Mouse (Mus musculus): ENCODE results near the gene Auts2. TPM values are rescaled to one million over a fixed set of nuclear protein-coding genes. Genes with fewer than 3 reads are reported as not detected.

The Auts2 gene
- polyA plus RNA-seq, 1 experiment from 2014 or later: 94.8 TPM

DNA sequence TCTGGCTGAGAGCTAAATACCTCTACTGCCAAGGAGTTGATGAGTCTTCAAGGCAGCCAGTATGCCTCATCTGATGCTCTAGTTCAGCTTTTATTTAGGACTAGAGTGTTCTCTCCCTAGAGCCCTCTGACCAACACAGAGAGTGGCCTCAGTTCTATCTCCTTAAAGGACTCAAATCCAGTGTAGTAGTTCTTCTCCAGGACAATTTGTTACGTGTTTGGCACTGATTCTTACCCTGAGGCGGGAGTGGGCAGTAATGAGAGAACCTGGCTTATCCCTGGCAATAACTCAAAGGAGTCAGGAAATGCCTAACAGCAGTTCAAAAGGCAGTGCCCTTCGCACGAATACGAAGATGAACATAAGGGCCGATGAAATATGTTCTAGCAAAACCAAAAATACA lies 713.0 kb downstream of the Auts2 start:
- Histone ChIP-seq H3K9me3 (no peaks in the 10 kb centered on the region), H3K36me3 (replicated peaks) (no peaks in the 10 kb centered on the region), H3K4me3 (replicated peaks) (no peak overlapping the region), H3K4me1 (peaks cover 30% of the 10 kb centered on the region), H3K27me3 (no peaks in the 10 kb centered on the region), H3K4me2 (no peak overlapping the region), H3K9ac (no peak overlapping the region), H3K27ac (no peak overlapping the region)
- 90% methylated on average over 6 of the region's 6 CpGs for WGBS
- ATAC-seq (ENCODE audit: low FRiP score): no peak

DNA sequence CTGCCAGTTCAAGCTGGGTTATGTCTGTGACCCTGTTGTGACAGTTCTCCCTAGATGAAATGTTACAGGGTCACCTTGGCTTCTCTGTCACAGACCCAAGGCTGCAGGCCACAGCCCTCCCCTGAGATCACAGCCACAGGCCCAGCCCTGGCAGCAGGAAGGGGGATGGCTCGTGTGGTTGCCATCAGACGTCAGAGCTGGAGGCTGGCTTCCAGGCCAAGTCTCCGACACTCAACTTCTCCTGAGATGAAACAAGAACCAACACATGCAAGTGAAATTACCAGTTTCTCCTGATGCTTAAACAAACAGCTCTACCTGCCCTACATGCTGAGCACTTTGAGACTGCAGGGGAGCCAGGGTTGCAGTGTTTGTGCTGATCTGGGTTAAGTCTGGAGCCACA lies 713.9 kb downstream of the Auts2 start:
- 66% methylated on average over 3 of the region's 3 CpGs for WGBS
- Histone ChIP-seq H3K27me3 (no peaks in the 10 kb centered on the region), H3K4me3 (replicated peaks) (no peak overlapping the region), H3K4me2 (no peak overlapping the region), H3K4me1 (peaks cover 37% of the 10 kb centered on the region), H3K27ac (no peak overlapping the region), H3K36me3 (replicated peaks) (no peaks in the 10 kb centered on the region), H3K9ac (no peak overlapping the region), H3K9me3 (no peaks in the 10 kb centered on the region)
- no peak for ATAC-seq (ENCODE audit: low FRiP score)

DNA sequence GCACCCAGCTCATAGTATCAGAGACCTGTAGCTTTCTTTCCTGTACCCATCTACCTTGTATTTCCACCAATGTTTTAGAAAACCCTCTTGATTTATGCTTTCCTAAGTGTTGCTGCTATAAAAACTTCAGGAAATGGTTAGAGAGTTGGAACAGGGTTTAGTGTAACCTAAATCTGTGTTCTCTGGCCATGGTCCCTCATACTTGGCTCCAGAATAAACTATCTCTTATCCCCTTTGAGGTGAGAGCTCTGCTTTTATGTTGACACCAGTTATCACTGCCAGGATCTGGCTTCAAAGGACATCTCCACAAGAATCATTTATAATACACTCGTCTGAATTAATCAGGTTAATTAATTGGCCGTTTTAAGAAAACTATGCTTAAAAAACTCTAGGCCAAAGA lies 714.5 kb downstream of the Auts2 start:
- H3K27ac ChIP-seq: no peak overlapping the region
- H3K4me2 ChIP-seq: no peak overlapping the region
- 79% methylated on average over 2 of the region's 2 CpGs for WGBS
- H3K4me1 ChIP-seq: peaks cover 35% of the 10 kb centered on the region
- no peaks in the 10 kb centered on the region for H3K9me3 ChIP-seq
- ATAC-seq (ENCODE audit: low FRiP score): no peak
- no peaks in the 10 kb centered on the region for H3K27me3 ChIP-seq
- H3K4me3 ChIP-seq (replicated peaks): no peak overlapping the region
- no peaks in the 10 kb centered on the region for H3K36me3 ChIP-seq (replicated peaks)
- no peak overlapping the region for H3K9ac ChIP-seq

DNA sequence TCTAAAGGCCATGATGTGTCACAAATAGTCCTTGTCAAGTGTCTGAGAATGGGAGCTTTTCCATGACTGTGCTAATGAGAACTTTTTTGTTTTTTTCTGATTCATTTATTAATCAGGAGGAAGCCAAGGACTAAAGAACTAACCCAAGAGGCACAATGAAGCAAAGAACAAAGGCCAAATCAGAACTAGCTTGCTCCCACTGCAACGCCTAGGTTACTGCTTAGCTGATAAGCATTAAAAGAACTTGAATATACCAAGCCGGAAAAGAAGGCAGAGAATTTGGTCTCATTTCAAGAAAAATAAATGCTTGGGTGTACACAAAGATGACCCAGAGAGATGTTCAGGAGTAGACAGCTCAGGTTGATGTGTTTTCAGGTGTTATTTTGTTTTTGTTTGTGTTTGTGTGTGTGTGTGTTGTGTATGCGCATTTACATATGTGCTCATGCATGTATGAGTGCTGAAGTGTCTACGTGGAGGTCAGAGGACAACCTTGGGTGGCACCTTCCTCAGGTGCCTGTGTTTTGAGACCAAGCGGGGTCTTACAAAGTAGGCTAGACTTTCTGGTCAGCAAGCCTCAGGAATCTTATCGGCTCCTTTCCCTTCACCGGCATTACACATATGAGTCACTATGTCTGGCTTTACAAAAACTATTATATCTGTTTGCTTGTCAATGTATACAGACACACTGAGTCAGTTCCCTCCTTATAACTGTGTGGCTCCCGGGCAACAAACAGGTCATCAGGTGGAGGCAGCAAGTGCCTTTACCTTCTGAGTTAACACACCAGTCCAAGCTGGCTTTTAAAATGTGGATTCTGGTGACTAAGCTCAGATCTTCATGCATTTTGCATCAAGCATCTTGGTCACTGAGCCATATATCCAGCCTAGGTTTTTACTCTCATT lies 716.5 kb downstream of the Auts2 start:
- Histone ChIP-seq H3K27ac (no peak overlapping the region), H3K36me3 (replicated peaks) (no peaks in the 10 kb centered on the region), H3K9me3 (no peaks in the 10 kb centered on the region), H3K27me3 (no peaks in the 10 kb centered on the region), H3K4me3 (replicated peaks) (no peak overlapping the region), H3K4me1 (peaks cover 25% of the 10 kb centered on the region), H3K4me2 (no peak overlapping the region), H3K9ac (no peak overlapping the region)
- WGBS: 85% methylated on average over 8 of the region's 8 CpGs
- ATAC-seq (ENCODE audit: low FRiP score): no peak

DNA sequence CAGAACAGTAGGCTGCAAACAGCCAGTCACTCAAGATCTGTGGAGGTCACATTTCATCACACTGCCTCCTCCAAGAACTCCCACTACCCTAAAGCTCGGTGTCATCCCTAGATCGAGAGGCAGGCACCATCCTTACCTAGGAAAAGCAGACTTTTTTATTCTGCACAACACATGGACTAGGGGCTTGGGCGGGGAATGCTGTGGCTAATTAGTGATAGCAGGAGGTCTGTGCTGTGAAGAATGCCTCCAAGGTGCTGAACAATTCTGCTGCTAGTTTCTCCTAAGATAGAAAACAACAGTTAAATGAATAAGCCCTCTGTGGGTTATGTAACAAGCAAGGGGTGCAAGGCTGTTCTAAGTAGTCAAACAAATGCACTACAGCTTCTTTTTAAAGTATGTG lies 717.7 kb downstream of the Auts2 start:
- WGBS: 8% methylated on average over 3 of the region's 3 CpGs
- ATAC-seq (ENCODE audit: low FRiP score): 0 out of 2 replicates have a peak, but pooled peaks have one; percentile 14
- Histone ChIP-seq H3K27ac (peak overlapping the region; percentile 83), H3K36me3 (replicated peaks) (no peaks in the 10 kb centered on the region), H3K4me1 (peaks cover 25% of the 10 kb centered on the region), H3K4me3 (replicated peaks) (no peak overlapping the region), H3K4me2 (0 out of 2 replicates have a peak overlapping the region, but pooled peaks have one; percentile 22), H3K27me3 (no peaks in the 10 kb centered on the region), H3K9ac (no peak overlapping the region), H3K9me3 (no peaks in the 10 kb centered on the region)

DNA sequence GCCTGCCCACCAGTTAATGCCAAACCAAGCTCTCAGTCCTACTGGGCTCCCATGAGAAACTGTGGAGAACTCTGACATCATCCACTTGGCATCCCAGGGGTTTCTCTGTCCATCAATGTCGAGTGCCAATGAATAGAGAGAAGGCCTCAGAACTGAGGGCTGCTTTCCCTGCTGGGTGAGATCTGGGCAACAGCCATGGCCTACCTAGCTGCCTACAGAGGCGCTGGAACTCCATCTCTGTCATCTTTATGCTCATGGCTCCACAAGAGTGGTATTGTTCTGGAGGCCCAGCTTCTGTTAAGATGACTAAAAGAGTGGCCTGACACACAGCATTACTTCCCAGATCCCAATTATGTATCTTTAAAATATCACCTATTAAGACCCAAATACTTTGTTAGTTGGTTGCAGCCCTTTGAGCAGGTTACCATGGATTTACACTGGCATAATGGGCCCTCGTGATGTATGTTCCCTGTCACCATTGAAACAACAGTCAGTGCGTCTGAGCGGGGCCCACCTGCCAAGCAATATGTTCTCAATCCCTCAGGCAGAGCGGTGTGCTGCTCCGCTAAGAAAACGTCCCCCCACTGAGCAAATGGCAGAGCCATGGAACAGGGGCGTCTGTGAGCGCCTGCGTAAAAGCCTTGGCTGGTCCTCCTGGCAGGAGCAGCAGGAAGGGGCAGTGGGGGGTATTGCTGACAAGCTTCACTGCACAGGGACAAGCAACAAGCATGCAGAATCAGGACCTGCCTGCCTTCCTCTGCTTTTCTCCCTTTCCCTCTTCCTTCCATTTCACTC lies 718.8 kb downstream of the Auts2 start:
- Histone ChIP-seq H3K9ac (no peak overlapping the region), H3K27ac (peak overlapping the region; percentile 83)
- WGBS: 5% methylated on average over 11 of the region's 11 CpGs

DNA sequence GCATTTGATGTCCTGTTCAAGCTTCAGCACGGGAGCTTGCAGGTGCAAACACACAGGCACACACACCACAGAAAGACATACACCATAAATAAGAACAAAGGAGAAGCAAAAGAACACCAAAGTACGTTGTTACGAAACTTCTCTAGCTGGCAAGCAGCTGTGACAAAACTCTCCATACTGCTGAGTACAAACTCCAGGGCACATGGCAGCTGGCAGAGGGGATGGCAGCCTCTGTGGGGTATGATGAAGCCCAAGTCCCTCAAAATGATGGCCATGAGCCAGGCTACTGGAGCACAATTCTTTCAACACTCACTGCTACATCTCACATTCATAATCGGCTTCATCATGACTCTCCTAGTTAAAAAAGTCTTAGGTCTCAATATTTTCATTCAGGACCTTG lies 721.7 kb downstream of the Auts2 start:
- Histone ChIP-seq H3K27me3 (no peaks in the 10 kb centered on the region), H3K4me3 (replicated peaks) (no peak overlapping the region), H3K4me2 (no peak overlapping the region), H3K36me3 (replicated peaks) (no peaks in the 10 kb centered on the region), H3K9ac (no peak overlapping the region), H3K27ac (no peak overlapping the region), H3K4me1 (peaks cover 20% of the 10 kb centered on the region), H3K9me3 (no peaks in the 10 kb centered on the region)
- no peak for ATAC-seq (ENCODE audit: low FRiP score)
- WGBS: 89% methylated on average over 4 of the region's 4 CpGs

More for the DNA sequence above, 718.8 kb downstream of the Auts2 start:
- ATAC-seq (ENCODE audit: low FRiP score): peak; percentile 80
- Histone ChIP-seq H3K4me3 (replicated peaks) (no peak overlapping the region), H3K4me1 (peaks cover 24% of the 10 kb centered on the region), H3K4me2 (peak overlapping the region; percentile 22; the same call in 1 of the 2 replicates), H3K27me3 (no peaks in the 10 kb centered on the region), H3K36me3 (replicated peaks) (no peaks in the 10 kb centered on the region), H3K9me3 (no peaks in the 10 kb centered on the region)

DNA sequence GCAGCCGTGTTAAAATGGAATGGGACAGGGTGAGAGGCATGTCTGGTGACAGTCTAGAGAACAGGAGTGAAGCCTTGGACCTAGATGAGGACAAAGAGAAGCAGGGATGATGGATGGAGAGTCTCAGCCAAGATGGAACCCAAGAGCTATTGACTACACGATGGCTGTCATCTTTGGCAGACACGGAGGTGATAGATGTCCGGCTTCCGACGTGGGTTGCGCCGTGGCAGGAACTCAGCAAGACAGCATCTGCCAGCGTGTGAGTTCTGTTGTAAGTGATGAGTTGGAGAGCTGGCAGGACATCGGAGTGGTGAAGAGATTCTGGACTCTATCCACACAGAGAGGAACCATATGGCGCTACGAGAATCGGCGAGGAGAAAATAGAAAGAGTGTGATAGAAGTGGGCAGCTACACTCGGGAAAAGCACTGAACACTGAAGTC lies 723.9 kb downstream of the Auts2 start:
- no peak overlapping the region for H3K4me2 ChIP-seq
- H3K4me1 ChIP-seq: peaks cover 10% of the 10 kb centered on the region
- no peaks in the 10 kb centered on the region for H3K36me3 ChIP-seq (replicated peaks)
- no peaks in the 10 kb centered on the region for H3K9me3 ChIP-seq
- 94% methylated on average over 15 of the region's 15 CpGs for WGBS
- no peak for ATAC-seq (ENCODE audit: low FRiP score)
- H3K27me3 ChIP-seq: no peaks in the 10 kb centered on the region
- H3K9ac ChIP-seq: no peak overlapping the region
- H3K4me3 ChIP-seq (replicated peaks): no peak overlapping the region
- H3K27ac ChIP-seq: no peak overlapping the region

DNA sequence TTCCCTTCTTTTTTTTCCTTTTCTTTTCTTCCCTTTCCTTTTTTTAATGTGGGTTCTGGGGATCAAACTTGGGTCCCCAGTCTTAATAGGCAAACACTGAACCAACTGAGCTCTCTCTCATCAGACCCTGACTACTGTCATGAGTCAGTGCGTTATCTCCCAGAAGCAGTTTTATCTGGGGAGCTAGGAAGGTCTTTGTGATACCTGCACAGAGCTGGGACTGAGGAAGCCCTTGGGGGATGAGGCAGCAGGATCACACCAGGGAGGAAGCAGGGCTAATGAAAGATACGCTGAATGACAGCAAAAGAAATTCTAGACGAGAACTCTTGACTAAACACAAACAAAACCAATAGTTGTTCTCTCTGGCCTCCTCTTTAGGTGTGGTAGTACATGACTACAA lies 727.6 kb downstream of the Auts2 start:
- no peak overlapping the region for H3K4me2 ChIP-seq
- no peak overlapping the region for H3K9ac ChIP-seq
- no peak overlapping the region for H3K4me3 ChIP-seq (replicated peaks)
- WGBS: 70% methylated on average over 3 of the region's 3 CpGs
- no peak for ATAC-seq (ENCODE audit: low FRiP score)
- H3K4me1 ChIP-seq: peaks cover 18% of the 10 kb centered on the region
- H3K9me3 ChIP-seq: no peaks in the 10 kb centered on the region
- no peaks in the 10 kb centered on the region for H3K36me3 ChIP-seq (replicated peaks)
- H3K27ac ChIP-seq: no peak overlapping the region
- no peaks in the 10 kb centered on the region for H3K27me3 ChIP-seq

DNA sequence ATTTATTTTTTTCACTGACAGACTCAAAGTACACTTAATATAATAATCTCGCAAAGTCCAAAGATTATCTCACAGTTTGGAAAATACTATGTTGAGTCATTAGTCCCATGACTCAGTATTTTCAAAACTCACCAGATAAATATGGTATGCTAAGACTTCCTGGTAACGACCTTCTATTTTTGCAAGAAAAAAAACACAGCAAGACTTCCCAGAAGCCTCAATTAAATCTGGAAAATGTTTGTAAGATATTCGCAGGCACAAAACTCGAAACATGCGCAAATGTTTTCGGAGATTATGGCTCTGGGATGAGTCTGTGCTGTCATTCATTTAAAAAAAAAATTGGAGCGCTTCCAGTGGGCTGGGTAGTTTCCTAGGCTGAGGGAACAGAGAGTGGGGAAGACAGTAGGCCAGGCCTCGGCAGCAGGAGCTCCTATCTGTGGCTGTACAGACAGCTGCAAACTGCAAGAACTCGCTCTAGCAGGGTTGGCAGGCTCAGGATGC lies 728.6 kb downstream of the Auts2 start:
- no peaks in the 10 kb centered on the region for H3K27me3 ChIP-seq
- no peaks in the 10 kb centered on the region for H3K36me3 ChIP-seq (replicated peaks)
- H3K9ac ChIP-seq: no peak overlapping the region
- no peak for ATAC-seq (ENCODE audit: low FRiP score)
- no peaks in the 10 kb centered on the region for H3K9me3 ChIP-seq
- no peak overlapping the region for H3K4me3 ChIP-seq (replicated peaks)
- peak overlapping the region; percentile 6; the same call in 1 of the 2 replicates for H3K27ac ChIP-seq
- H3K4me1 ChIP-seq: peaks cover 22% of the 10 kb centered on the region
- 78% methylated on average over 9 of the region's 9 CpGs for WGBS
- H3K4me2 ChIP-seq: no peak overlapping the region

DNA sequence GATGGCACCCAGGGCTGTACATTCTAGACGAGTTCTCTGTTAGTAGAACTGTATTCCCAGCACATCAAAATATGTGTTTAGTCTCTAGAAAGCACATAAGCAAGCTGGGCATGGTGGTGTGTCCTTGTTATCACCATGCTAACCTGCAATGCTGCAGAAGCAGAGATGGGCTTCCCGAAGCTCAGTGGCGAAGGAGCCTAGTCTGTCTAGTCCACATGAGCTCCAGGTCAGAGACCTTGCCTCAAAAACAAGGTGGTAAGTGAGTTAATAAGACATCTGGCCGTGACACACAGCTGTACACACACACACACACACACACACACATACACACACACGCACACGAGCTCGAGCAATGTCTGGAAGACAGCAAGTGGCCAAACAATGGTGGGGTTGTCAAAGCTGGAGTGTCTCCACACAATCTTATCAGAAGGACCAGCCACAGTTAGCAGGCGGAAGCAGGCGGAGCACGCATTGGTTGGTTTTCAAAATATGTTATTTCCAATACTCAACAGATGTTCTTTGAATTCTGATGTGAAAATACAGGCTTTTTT lies 729.1 kb downstream of the Auts2 start:
- Histone ChIP-seq H3K9me3 (no peaks in the 10 kb centered on the region), H3K9ac (no peak overlapping the region), H3K4me1 (peaks cover 23% of the 10 kb centered on the region), H3K4me3 (replicated peaks) (no peak overlapping the region), H3K27ac (no peak overlapping the region), H3K36me3 (replicated peaks) (no peaks in the 10 kb centered on the region), H3K4me2 (no peak overlapping the region), H3K27me3 (no peaks in the 10 kb centered on the region)
- ATAC-seq (ENCODE audit: low FRiP score): no peak
- 87% methylated on average over 10 of the region's 10 CpGs for WGBS

DNA sequence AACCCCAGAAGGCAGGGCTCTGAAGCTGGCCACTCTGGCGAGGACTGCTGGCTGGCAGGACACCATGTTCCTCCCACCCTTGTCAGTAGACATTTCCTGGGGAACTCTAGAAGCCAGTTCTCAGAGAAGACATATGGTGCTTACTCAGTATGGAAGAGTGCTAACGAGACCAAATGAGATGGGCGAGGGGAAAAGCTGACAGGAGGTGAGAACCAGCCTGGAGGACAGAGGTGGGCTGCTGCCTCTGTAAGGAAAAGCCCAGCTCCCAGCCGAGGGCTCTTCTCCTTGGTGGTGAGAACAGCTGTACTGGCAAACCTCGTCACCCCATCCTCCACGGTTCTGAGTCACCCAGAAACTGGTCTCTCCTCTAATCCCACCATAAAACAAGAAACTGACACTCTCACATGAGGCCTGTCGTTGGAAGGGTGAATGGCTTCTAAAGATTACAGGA lies 729.8 kb downstream of the Auts2 start:
- H3K4me2 ChIP-seq: no peak overlapping the region
- no peaks in the 10 kb centered on the region for H3K36me3 ChIP-seq (replicated peaks)
- H3K9me3 ChIP-seq: no peaks in the 10 kb centered on the region
- H3K4me3 ChIP-seq (replicated peaks): no peak overlapping the region
- no peak for ATAC-seq (ENCODE audit: low FRiP score)
- H3K27ac ChIP-seq: 0 out of 2 replicates have a peak overlapping the region, but pooled peaks have one; percentile 38
- WGBS: 72% methylated on average over 7 of the region's 7 CpGs
- H3K27me3 ChIP-seq: no peaks in the 10 kb centered on the region
- H3K9ac ChIP-seq: no peak overlapping the region
- peaks cover 23% of the 10 kb centered on the region for H3K4me1 ChIP-seq

All from forebrain, embryonic 12.5 days (tissue).